Mouse (Mus musculus) heart, postnatal 25 days (tissue): ENCODE data around the gene Odf3. TPM values are rescaled to one million over a fixed set of nuclear protein-coding genes. Genes with fewer than 3 reads are reported as not detected.

Experiments used
- DNase-seq: peaks from one replicate; pipeline ENCODE4 v3.0.0; 2022; ENCODE audit warnings: low spot score
- intact Hi-C: fragments of 180-260 bp; cut with DNase I; formaldehyde crosslinking; loops from one replicate; pipeline ENCODE4 v1.15.1; 2025
- total RNA-seq, 2 experiments: library from RNA; stranded (reverse); gene quantifications; 2 replicates each; pipeline ENCODE4 v1.2.3; 2021

The Odf3 gene
- total RNA-seq, 2 experiments from 2014 or later = not detected

DNA sequence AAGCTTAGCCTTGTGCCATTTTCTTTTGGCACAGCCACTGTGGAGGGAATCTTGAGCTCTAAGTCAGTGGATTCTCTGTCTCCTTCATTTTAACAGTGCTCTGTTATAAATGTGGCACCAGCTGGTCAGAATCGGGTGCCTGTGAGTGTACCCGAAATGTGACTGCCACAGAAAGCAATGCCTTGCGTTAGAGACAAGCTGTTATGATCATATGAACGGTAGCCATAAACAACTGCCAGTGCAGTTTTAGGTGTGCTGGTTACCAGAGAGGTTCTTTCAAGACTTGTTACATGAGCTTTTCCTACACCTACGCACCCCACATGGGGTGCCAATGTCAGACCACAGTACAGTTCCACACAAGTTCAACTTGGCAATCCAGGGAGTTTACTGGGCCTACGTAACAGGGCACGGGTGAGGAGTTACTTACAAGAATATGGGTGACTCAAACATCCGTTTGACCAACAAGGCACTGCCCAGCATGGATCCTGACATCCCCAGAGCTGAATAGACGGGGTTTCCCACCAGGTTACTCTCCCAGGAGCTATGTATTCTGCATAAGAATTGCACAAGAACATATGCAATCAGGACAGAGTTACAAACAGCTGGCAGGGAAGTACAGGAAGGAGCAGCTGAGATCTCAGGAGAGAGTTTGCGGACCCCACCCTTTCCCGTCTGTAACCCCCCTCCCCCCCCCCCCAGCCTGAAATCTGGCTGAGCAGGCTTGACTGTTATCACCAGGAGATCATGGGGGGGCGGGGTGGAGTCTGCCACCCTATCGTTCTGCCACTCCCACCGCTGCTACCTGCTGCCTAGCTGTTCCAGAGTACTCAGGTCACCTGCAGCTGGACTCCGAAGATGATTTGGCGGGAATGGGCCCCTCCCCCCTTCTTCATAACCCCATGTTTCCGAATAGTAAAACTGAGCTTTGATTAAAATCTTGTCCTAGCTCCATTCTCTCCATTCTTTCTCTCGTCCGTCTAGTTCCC, 6.6 kb upstream of the Odf3 start:
- DNase-seq = no peak
- intact Hi-C loops = no loop called here

DNA sequence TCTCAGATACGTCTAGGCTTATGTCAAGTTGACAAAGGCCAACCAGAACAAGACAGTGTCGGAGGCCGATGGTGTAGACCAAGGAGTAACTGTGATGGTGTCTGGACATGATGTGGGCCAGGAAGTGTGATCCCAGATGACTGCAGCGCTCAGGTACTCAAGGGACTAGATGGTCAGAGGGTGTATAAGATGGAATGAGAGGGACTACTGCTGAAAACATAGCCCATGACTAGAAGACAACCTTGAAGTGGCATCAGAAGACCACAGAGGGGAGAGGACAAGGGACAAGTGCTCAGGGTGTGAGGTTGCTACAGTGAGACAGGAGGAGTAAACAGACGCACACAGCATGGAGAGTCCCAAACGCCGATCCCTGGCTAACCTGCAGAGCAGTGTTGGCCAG, 3.8 kb upstream of the Odf3 start:
- no peak for DNase-seq
- intact Hi-C loops = loop anchor here (2.0 kb wide), 1 partner anchor 205 kb away; no protein-coding TSS in a partner anchor

DNA sequence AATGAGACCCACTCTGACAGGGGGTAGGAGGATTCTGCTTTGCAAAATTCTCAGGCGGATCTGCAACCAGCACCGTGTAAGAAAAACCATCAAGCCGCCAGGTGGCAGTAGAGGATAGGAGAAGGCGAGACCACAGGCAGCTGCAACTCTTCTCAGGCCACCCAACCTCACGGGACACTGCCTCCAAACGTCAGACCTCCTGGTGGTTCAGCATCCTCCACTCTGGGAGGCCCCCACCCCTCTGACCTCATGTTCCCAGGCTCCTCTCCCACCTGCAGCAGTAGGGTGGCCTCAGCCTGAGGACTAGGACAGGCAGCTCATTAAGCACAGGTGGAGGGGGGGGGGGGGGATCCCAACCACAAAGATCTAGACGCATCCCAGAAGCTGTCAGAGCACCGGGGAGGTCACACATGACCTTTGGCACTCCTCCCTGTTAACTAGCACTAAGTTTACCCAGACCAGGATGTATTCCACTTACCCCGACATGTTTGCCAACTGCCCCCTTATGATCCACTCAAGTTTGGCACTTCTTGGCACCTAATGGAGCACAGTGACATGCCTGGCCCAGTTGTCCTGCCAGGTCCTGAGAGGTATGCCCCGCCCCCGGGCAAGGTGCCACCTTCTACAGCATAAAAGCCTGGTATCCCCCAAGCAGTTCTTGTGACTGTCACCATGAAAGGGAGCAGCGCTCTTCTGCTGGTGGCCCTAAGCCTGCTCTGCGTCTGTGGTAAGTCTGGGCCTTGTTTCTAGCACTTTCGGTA, 2.5 kb upstream of the Odf3 start, which contains the start of gene Scgb1c1:
TSS of gene Scgb1c1 (plus strand) at position 643 of the 761 bp plus-strand sequence.
- intact Hi-C loops = loop anchor here (1.0 to 5.0 kb wide), 3 partner anchors 58 to 332 kb away; no protein-coding TSS in a partner anchor
- peak; percentile 67 for DNase-seq

DNA sequence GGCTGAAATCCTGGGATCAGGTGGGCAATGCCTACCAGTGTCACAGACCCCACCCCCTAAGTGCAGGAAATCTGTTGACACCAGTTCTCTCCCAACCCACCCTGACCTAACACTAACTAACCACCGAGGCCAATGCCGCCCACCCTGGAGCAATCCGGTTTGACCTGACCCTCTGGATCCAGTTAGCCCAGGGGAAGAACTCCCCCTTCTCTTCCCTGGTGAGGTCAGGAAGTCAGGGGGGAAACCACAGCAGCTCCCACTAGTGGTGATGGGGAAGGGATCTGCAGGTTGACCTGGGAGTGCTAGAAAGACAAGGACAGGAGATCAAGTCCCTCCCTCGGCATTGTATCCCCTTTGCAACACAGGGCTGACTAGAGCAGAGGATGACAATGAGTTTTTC, 1.9 kb upstream of the Odf3 start:
- no peak for DNase-seq
- intact Hi-C loops = loop anchor here (1.0 to 5.0 kb wide), 3 partner anchors 58 to 332 kb away; no protein-coding TSS in a partner anchor

DNA sequence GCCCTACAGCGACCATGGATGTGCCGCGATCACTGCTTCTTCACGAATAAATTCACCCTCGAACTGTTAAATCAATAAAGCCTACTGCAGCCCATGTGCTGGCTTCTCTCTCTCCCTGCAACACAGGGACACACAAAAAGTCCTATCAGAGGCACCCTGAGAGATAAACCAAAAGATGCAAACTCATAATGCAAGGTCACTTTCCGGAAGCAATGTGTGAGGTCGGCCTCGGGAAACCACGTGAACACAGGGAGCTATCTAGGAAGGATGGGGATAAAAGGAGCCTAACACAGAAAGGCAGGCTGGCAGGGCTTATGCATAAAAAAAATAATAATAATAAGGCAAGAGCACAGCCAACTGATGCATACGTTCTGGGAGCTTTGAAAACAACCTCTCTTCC, 929 bp upstream of the Odf3 start:
- intact Hi-C loops = loop anchor here (5.0 kb wide), 1 partner anchor 331 kb away; no protein-coding TSS in a partner anchor
- DNase-seq = no peak

DNA sequence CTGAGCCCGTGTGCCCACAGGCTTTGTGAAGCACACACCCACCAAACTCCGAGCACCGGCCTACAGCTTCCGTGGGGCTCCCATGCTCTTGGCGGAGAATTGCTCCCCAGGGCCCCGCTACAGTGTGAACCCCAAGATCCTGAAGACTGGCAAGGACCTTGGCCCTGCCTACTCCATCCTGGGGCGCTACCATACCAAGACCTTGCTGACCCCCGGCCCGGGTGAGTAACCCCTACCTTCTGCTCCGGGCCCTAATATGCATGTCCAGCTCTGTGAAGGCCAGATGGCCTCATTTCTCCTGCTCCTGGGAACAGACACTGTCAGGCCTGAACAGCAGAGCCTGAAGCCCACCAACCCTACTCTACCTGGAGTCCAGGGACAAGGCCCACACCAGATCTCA, 986 bp downstream of the Odf3 start:
- intact Hi-C loops = loop anchor here (5.0 kb wide), 1 partner anchor 329 kb away; no protein-coding TSS in a partner anchor
- no peak for DNase-seq

DNA sequence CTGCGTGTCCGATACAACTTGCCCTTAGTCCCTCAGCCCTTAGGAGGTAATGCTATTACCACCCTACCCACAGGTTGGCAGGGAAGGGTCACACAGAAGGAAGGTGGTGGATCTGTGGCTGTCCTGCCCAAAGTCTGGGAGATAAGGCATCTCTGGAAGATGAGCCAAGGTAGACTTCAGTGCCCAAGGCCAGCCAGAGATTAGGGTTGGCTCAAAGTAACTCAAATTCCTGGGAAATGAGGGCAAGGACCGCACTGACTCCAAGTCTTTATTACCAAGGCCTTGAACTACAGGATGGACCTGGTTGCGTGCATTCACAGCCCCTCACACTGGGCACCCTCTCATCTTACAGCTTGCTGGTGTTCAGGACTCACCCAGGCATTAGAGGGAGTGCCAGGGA, 4.3 kb downstream of the Odf3 start:
- intact Hi-C loops = no loop called here
- no peak for DNase-seq

DNA sequence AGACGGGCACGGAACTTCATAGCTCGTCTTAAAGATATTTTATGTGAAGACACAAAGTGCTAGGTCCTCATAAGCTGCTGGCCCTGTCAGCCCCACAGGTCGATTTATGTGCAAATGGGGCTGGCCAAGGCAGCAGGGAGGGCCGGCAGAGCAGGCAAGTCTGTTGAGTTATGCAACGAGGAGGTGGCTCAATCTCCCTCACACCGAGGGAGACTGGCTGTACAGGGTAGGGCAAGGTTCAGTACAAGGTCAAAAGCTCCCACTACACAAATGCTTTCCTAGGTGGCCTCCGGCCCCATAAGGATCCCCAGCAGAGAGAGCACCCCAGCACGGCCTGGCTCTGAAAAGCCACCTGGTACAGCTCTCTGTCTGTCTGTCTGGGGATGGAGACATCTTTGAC, 5.8 kb downstream of the Odf3 start:
- intact Hi-C loops = no loop called here
- DNase-seq = no peak

DNA sequence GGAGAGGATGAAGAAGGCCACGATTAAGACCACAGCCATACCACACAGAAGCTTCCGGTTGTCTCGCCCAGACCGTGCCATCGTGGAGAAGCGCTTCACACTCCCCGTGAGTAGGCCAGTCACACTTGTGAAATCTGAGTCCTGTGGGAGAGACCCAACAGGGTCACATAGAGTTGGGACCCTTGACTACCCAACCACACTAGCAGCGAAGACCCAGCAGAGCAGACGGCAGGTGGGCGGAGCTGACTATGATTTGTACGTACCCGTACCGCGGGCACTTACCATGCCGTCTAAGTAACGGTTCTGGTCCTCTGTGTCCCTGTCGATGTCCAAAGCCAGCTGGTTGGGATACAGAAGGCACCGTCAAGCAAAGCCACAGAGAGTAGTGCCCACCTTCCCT, 6.9 kb downstream of the Odf3 start:
- no peak for DNase-seq
- intact Hi-C loops = no loop called here

DNA sequence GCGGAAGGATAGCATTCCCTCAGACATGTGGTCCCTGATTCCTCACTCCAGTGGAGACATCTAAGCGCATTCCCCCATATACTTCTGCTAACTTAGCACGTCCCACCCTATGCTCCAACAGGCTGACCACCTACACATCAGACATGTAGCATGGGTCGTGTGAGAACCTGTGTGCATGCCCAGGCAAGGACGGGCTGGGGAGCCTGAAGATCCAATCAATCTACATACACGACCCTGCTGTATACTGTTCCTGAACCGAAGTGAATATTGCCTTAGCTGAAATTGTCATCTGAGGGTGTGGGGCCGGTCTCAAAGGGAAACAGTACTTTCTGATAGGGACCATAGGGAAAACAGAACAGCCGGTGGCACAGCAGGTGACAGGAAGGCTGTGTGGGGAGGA, 7.6 kb downstream of the Odf3 start:
- no peak for DNase-seq
- intact Hi-C loops = no loop called here

DNA sequence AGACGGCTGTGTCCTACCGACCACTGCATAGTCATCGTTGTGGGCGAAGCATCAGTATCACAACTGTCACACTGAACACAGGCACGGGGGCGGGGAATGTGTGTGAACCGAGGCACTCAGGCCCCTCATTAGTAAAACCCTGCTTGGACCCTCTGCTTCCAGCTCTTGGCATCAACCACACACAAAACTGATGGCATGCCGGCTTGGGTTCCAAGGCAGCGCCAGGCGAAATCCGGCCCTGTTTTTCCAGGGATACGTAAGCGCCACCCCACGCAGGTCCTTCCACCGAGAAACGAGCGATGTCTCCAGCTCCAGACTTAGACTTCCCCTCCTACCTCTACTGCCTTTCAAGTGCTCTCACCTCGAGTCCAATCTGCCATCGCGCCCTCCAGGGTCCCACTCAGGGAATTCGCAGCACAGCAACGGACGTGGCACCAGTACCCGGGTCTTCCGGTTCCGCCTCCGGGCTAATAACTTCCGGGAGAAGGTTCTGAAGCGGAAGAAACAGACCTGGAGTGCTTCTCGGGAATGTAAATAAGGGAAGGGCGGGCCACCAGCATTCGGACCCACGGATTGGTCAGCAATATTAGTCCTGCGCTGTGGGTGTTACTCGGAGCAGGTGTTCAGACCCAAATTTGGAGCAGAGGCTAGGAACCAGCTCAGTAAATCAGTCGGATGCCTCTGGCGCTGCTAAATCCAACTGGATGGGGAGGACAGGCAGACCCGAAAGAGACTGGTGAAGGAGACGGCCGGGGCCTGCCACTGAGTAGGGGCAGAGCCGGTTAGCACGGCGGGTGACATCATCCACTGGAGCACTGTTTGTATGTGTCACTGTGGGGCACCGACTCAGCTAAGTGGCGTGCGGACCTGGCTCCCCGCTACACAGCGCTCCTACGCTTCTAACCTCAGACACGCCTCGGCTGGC, 8.5 kb downstream of the Odf3 start, which contains the start of gene Gm45785:
TSS of gene Gm45785 (minus strand) at position 472 of the 925 bp plus-strand sequence.
- DNase-seq = peak; percentile 82
- intact Hi-C loops = no loop called here

DNA sequence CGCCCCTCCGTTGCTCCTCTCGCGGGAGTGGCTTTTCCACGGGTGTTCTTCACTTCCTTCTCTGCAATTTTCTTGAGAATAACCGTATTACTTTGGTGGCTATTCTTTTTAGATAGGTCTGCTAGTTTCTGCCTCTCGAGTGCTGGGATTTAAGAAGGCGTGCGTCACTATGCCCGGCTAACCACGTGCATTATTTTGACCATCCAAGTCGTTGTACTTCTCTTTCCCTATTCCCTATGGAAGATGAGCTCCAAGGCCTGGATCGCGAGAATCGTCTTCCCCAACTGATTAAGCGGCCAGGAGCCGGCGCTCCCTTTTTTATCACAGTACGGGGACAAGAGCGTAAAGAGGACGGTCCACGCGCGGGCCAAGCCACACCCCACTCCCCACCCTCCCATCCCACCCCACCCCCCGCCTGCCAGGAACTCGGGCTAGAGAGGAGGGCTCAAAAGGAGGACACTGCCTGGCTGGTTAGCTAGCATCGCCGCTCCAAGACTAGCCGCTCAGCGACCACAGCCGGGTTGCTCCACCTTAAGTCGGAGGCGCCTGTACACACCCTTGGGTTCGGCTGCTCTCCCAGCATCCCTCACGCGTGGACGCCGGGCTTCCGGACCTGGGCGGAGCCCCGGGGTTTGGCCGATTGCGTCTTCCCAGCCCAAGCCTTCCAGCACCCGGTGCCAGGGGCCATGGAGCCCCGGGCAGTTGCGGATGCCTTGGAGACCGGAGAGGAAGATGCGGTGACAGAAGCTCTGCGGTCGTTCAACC, 9.4 kb downstream of the Odf3 start, which contains the start of gene Ric8a:
TSS of gene Ric8a (plus strand) at position 173 of the 765 bp plus-strand sequence.
- peak; percentile 89 for DNase-seq
- intact Hi-C loops = loop anchor here (1.0 kb wide), 1 partner anchor 25 kb away; the partner anchor contains the start of gene Sirt3

DNA sequence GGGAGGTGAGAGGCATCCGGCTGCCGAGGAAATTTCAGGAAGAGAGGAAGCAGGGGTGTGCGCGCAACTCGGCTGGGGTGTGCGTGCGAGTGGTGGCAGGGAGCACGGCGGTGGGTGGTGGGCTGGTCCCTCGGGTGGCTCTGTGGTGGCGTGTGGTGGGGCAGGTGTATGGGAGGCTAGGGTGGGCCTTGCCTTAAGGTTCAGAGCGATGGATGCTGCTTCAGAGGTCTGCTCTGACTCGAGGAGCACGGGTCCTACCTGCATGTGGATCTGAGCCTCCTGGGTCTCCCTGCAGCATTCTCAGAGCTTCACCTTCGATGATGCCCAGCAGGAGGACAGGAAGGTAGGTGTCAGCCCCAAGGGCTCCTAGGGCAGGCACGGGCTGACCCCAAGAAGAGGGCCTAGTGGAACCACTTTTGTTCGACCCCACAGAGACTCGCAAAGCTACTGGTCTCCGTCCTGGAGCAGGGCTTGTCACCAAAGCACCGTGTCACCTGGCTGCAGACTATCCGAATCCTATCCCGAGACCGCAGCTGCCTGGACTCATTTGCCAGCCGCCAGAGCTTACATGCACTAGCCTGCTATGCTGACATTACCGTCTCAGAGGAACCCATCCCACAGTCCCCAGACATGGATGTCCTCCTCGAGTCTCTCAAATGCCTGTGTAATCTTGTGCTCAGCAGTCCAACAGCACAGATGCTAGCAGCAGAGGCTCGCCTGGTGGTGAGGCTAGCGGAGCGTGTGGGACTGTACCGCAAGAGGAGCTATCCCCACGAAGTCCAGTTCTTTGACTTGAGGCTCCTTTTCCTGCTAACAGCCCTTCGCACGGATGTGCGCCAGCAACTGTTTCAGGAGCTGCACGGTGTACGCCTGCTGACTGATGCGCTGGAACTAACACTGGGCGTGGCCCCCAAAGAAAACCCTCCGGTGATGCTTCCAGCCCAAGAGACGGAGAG, 10.2 kb downstream of the Odf3 start, which contains the start of gene Bet1l:
TSS of gene Bet1l (minus strand) at position 28 of the 956 bp plus-strand sequence.
- intact Hi-C loops = loop anchor here (1.0 kb wide), 1 partner anchor 24 kb away; the partner anchor contains the start of gene Sirt3

DNA sequence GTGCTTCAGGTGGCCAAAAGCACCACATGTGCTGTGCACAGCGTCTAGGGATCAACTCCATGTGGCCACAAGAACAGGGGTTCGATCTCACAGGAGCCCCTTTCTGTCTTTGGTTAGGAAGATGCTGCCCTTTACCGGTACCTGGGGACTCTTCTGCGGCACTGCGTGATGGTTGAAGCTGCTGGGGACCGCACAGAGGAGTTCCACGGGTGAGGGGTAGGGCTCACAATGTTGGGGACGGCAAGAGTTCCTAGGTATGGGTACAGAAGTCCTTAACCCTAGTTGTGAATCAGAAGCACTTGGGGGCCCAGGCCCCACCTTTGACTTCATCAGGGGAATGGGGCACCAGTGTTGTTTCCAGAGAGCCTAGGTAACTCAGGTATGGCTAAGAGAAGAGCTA, 11.1 kb downstream of the Odf3 start:
- intact Hi-C loops = no loop called here
- DNase-seq = no peak

More for the DNA sequence above, 10.2 kb downstream of the Odf3 start, which contains the start of gene Bet1l:
- DNase-seq = no peak

DNA sequence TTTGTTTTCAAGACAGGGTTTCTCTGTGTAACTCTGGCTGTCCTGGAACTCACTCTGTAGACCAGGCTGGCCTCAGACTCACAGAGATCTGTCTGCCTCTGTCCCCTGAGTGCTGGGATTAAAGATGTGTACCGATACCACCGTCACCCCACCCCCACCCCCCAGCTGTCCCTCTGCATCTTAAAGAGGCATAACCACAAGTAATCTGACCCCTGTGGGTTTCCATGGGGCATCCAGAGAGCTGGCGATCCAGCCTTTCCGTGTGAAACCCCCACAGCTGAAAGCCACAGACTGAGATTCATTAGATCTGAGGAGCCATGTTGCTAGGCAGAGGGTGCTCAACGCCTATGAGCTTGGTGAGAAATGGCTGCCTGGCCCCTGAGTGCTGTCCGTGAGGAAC, 12.4 kb downstream of the Odf3 start:
- intact Hi-C loops = no loop called here
- no peak for DNase-seq

DNA sequence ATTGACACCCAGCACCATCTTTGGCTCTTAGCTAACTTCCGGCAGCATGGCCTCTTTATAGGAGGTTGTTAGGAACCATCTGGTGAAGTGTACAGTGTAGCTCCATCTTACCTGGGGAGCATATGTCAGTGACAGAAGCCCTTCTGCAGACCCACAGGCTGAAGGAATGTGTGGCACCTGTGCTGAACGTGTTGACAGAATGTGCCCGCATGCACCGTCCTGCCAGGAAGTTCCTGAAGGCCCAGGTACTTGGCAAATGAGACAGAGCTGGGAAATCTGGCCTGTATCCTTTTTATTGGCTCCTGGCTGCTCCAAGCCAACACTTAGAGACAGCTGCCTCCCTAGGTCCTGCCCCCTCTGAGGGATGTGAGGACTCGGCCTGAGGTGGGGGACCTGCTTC, 13.1 kb downstream of the Odf3 start:
- intact Hi-C loops = no loop called here
- DNase-seq = no peak

DNA sequence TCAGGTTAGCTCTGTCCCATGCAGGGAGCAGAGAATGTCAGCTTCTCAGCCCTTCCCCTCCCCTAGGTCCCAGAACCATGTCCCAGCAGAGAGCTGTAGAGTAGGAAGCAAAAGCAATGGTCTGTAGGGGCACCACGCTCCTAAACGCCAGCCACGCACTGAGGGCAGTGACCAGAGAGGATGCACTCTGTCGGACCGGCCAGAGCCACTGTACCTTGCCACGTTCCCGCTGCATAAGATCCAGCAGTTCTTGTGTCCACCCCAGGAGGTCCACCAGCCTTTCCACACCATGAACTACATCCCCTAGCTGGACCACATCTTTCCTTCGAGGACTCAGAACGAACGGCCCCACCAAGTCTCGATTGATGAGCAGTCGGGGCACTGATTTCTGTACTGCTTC, 17.2 kb downstream of the Odf3 start:
- DNase-seq = no peak
- intact Hi-C loops = no loop called here
